Mouse (Mus musculus) forebrain, embryonic 10.5 days (tissue): ENCODE measurements around the gene Col9a1. TPM values are rescaled to one million over a fixed set of nuclear protein-coding genes. Genes with fewer than 3 reads are reported as not detected.

ENCODE experiments used
- DNase-seq: peaks from one replicate; pipeline ENCODE4 v3.0.0-alpha.2; 2017; ENCODE audit warnings: low spot score; ENCODE audit errors: extremely low spot score
- H3K27ac ChIP-seq: fragments of 300-500 bp; sonication (generic); 2 replicates; pipeline ENCODE4 v1.5.1; 2016; ENCODE audit warnings: mild to moderate bottlenecking
- H3K27me3 ChIP-seq: fragments of 300-500 bp; sonication (generic); 2 replicates; pipeline ENCODE4 v1.6.1; 2016; ENCODE audit warnings: mild to moderate bottlenecking; ENCODE audit not compliant: poor library complexity, severe bottlenecking
- H3K36me3 ChIP-seq: fragments of 300-500 bp; sonication (generic); replicated peaks from 2 replicates; pipeline ENCODE4 v1.6.1; 2016; ENCODE audit warnings: mild to moderate bottlenecking, moderate library complexity
- H3K4me1 ChIP-seq: fragments of 300-500 bp; sonication (generic); 2 replicates; pipeline ENCODE4 v1.6.1; 2016
- H3K4me3 ChIP-seq: fragments of 300-500 bp; sonication (generic); 2 replicates; pipeline ENCODE4 v1.5.1; 2016; ENCODE audit warnings: mild to moderate bottlenecking, moderate library complexity
- H3K9me3 ChIP-seq: fragments of 300-500 bp; sonication (generic); 2 replicates; pipeline ENCODE4 v1.6.1; 2016; ENCODE audit warnings: mild to moderate bottlenecking, moderate library complexity
- WGBS: fragments of 180-500 bp; shearing (Covaris S2); methylation state at CpG from one replicate; pipeline ENCODE4 v1.1.7; 2016; 5-methylcytosine and 5-hydroxymethylcytosine counted together
- polyA plus RNA-seq: library from polyadenylated mRNA; unstranded; fragments of >200 nt; fragmentation: Nextera tagmentation; extraction: Ambion mirVana; gene quantifications from 2 replicates; pipeline ENCODE4 v1.2.1, GENCODE M21; 2016

Col9a1 gene
- polyA plus RNA-seq, 1 experiment from 2014 or later = 20.3 TPM

- no peak for DNase-seq
- 88% methylated on average over 2 of the region's 2 CpGs for WGBS
- Histone ChIP-seq H3K4me1 (no peaks in the 10 kb centered on the region), H3K27ac (no peak overlapping the region), H3K36me3 (no peaks in the 10 kb centered on the region), H3K27me3 (no peaks in the 10 kb centered on the region), H3K9me3 (no peaks in the 10 kb centered on the region), H3K4me3 (no peak overlapping the region)
Observed at GRCm38 (mm10) chr1:24179856-24180255, 2.4 kb downstream of the Col9a1 start.

DNA sequence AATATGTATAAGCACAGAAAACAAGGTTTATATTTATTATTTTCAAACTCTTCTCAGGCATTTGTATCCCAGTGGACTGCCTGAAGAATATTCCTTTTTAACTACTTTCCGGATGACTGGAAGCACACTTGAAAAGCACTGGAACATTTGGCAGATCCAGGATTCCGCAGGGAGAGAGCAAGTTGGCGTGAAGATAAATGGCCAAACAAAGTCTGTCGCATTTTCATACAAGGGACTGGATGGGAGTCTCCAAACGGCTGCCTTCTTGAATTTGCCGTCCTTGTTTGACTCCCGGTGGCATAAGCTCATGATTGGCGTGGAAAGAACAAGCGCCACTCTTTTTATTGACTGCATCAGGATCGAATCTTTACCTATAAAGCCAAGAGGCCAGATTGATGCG is 7.6 kb downstream of the Col9a1 start:
- H3K9me3 ChIP-seq = no peaks in the 10 kb centered on the region
- no peak overlapping the region for H3K27ac ChIP-seq
- no peak for DNase-seq
- 93% methylated on average over 11 of the region's 11 CpGs for WGBS
- H3K36me3 ChIP-seq = no peaks in the 10 kb centered on the region
- H3K4me1 ChIP-seq = no peaks in the 10 kb centered on the region
- H3K4me3 ChIP-seq = no peak overlapping the region
- H3K27me3 ChIP-seq = no peaks in the 10 kb centered on the region

GRCm38 (mm10) chr1:24186964-24187363 is 9.6 kb downstream of the Col9a1 start:
- Histone ChIP-seq H3K27ac (no peak overlapping the region), H3K36me3 (no peaks in the 10 kb centered on the region)
- WGBS = 90% methylated on average over 11 of the region's 11 CpGs

DNA sequence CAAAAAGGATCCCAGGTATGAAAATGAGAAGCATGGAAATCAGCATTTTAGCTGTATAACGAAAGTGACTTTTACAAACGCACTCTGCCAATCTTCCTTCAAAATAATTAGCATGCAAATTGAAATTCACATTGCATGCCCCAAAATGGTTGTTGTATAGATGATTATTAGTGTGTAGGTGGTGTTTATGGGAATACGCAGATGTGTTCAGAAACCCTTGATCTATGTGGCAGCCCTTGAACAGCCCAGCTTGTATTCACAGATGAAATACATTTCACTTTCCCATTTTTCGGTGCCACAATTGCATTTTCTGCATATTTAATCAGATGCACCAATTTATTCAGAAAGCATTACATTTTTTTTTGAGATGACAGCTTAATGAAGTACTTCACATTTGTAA is 14.3 kb downstream of the Col9a1 start:
- no peak overlapping the region for H3K4me3 ChIP-seq
- no peak for DNase-seq
- no peak overlapping the region for H3K27ac ChIP-seq
- no peaks in the 10 kb centered on the region for H3K9me3 ChIP-seq
- WGBS = 92% methylated on average over 4 of the region's 4 CpGs
- H3K27me3 ChIP-seq = peaks cover 10% of the 10 kb centered on the region; the same call in 1 of the 2 replicates
- H3K36me3 ChIP-seq = no peaks in the 10 kb centered on the region
- peaks cover 27% of the 10 kb centered on the region for H3K4me1 ChIP-seq

More at GRCm38 (mm10) chr1:24186964-24187363, 9.6 kb downstream of the Col9a1 start:
- Histone ChIP-seq H3K9me3 (no peaks in the 10 kb centered on the region), H3K4me1 (no peaks in the 10 kb centered on the region), H3K4me3 (no peak overlapping the region), H3K27me3 (no peaks in the 10 kb centered on the region)
- DNase-seq = no peak

GRCm38 (mm10) chr1:24194111-24194510 is 16.7 kb downstream of the Col9a1 start:
- peaks cover 10% of the 10 kb centered on the region; the same call in 1 of the 2 replicates for H3K27me3 ChIP-seq
- H3K36me3 ChIP-seq = no peaks in the 10 kb centered on the region
- no peak overlapping the region for H3K27ac ChIP-seq
- no peak overlapping the region for H3K4me3 ChIP-seq
- DNase-seq = no peak
- WGBS = 80% methylated on average over 4 of the region's 4 CpGs
- H3K9me3 ChIP-seq = no peaks in the 10 kb centered on the region
- H3K4me1 ChIP-seq = peaks cover 39% of the 10 kb centered on the region

DNA sequence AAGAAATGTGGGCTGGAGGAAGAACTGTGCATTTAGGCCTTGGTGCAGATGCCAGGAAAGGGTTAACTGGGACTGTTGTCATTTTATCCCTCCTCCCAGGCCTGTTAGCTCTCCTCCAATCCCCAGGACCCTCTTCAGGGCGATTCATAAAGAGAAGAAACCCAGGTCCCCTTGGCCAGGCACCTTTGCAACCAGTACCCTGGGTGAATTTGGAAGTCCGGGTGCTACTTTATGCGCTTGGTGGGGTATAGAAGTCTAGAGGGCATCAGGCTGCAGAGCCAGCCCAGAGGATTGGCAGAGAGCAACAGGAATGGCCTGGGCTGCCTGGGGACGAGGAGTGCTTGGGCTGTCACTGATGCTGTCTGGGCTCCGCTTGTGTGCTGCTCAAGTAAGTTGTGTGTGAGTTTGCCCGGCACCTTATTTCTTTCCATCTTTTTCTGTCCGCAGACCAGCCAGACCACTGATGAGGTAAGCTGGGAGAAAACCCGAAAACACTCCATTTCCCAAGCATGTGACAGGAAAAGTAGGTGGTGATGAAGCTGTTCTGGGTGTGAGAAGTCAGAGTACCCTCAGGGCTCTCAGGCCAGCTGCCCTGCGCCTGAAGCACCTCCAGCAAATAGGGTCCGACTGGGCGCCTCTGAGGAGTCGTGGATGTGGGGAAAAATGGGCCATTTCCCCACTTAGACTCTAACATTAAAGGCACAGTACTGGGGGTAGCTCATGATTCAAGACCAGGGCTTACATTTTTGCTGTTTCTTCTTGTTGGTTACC is 17.8 kb downstream of the Col9a1 start:
- peaks cover 10% of the 10 kb centered on the region; the same call in 1 of the 2 replicates for H3K27me3 ChIP-seq
- H3K4me1 ChIP-seq = peaks cover 39% of the 10 kb centered on the region
- peak; percentile 18 for DNase-seq
- H3K9me3 ChIP-seq = no peaks in the 10 kb centered on the region
- H3K36me3 ChIP-seq = no peaks in the 10 kb centered on the region
- H3K4me3 ChIP-seq = peak overlapping the region; percentile 42
- WGBS = 23% methylated on average over 12 of the region's 12 CpGs
- H3K27ac ChIP-seq = peak overlapping the region; percentile 65; the same call in 1 of the 2 replicates

DNA sequence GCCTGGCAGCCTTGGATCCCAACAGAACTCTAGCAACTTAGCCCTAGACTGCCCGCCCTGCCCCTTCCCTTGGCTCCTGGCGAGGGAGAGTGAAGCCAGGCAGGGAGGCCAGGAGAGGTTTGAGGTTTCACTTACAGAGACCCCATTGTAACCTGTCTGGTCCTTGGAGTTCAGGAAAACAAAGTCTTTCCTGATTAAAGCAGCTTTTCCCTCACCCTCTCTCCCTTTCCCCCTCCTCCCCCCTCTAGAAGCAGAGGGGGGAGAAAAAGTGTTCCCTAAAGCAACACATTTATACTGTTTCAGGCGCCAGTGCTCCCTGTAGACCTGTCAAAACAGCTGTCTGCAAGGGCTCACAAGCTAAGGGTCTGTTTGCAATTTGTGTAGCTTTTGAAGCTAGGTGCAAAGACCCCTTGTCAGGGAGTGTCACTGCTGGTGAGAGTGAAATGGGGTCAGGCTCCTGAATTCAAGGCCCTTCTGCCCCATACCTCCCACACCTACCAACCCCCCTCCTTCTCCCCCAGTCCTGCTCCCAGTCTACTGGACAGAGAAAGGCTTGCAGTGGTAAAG is 18.6 kb downstream of the Col9a1 start:
- peak overlapping the region; percentile 42 for H3K4me3 ChIP-seq
- peaks cover 10% of the 10 kb centered on the region; the same call in 1 of the 2 replicates for H3K27me3 ChIP-seq
- WGBS = 19% methylated on average over 3 of the region's 3 CpGs
- peak; percentile 27 for DNase-seq
- no peaks in the 10 kb centered on the region for H3K36me3 ChIP-seq
- H3K9me3 ChIP-seq = no peaks in the 10 kb centered on the region
- peaks cover 39% of the 10 kb centered on the region for H3K4me1 ChIP-seq
- H3K27ac ChIP-seq = peak overlapping the region; percentile 65

GRCm38 (mm10) chr1:24211621-24212385 is 34.4 kb downstream of the Col9a1 start:
- Histone ChIP-seq H3K27ac (no peak overlapping the region), H3K27me3 (no peaks in the 10 kb centered on the region), H3K36me3 (peaks cover 9% of the 10 kb centered on the region), H3K4me3 (no peak overlapping the region), H3K4me1 (peaks cover 3% of the 10 kb centered on the region; the same call in 1 of the 2 replicates), H3K9me3 (peaks cover 7% of the 10 kb centered on the region)
- no peak for DNase-seq
- WGBS = 62% methylated on average over 9 of the region's 9 CpGs

DNA sequence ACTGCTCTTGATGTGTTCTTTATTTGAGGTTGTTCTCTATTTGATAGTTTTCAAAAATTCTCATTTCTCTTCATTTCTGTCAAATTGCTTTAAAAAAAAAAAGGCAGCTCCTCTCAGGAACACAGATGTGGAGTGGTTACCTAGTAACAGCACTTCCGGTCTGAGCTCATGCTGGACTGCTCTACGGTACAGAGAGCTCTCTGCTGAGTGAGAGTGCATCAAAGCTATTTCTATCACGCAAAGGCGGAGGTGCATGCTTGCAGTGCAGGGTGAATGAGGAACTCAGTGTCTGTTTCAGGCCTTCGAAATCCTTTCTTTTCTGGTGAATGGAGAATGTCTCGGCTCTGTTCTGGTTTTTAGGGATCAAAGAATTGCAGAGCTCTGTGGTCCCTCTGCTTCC is 41.6 kb downstream of the Col9a1 start:
- no peak for DNase-seq
- 62% methylated on average over 6 of the region's 6 CpGs for WGBS

DNA sequence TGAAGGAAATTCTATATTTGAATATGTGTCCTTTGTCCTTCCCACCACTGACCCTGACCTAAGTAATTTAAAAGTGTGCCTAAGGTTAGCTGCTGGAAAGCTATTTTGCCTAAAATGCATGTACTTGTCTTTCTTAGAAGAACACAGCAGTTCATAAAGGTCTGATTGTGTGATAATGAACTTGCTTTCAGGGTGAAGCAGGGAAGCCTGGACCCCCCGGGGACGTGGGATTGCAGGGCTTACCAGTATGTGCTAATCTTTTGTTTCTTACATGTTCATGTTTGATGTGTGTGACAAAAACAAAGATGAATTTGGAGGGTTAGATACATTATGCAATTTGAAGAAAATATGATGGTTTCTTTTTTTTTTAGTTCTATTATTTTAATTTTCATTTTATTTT is 44.8 kb downstream of the Col9a1 start:
- H3K27me3 ChIP-seq = no peaks in the 10 kb centered on the region
- H3K27ac ChIP-seq = no peak overlapping the region
- peaks cover 9% of the 10 kb centered on the region for H3K4me1 ChIP-seq
- no peaks in the 10 kb centered on the region for H3K36me3 ChIP-seq
- WGBS = 91% methylated on average over 2 of the region's 2 CpGs
- H3K9me3 ChIP-seq = no peaks in the 10 kb centered on the region
- DNase-seq = no peak
- no peak overlapping the region for H3K4me3 ChIP-seq

More for the DNA sequence above, 41.6 kb downstream of the Col9a1 start:
- no peaks in the 10 kb centered on the region for H3K9me3 ChIP-seq
- H3K4me3 ChIP-seq = no peak overlapping the region
- H3K36me3 ChIP-seq = no peaks in the 10 kb centered on the region
- no peak overlapping the region for H3K27ac ChIP-seq
- peaks cover 9% of the 10 kb centered on the region for H3K4me1 ChIP-seq
- H3K27me3 ChIP-seq = no peaks in the 10 kb centered on the region

DNA sequence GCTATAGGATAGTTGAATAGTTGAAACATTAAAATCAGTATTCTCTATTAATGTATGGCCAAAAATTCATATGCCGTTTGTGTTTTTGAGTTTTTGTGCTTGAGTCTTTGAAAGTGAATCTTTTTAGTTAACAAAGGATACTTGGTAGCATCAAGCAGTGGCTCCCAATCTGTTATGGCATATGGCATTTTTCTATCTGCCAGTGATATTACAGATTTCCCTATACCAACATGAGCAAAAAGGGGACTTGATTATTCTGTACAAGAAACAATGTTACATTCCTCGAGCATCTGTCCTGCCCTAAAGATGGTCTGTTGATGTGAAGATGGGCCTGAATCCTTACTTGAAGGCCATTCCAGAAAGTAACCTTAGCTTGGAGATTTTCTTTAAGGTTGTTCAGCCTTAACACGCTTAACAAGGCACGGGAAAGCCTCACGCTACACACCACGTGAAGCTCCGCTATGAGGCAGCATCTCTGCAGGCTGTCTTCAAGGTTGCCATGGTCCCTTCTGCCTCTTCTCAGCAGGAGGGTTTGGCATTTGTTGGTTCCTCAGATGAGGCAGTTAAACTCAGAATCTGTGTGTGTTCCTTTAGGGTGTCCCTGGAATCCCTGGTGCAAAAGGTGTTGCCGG is 45.7 kb downstream of the Col9a1 start:
- Histone ChIP-seq H3K27ac (no peak overlapping the region), H3K27me3 (no peaks in the 10 kb centered on the region), H3K4me3 (no peak overlapping the region), H3K9me3 (no peaks in the 10 kb centered on the region), H3K36me3 (no peaks in the 10 kb centered on the region), H3K4me1 (peaks cover 9% of the 10 kb centered on the region)
- no peak for DNase-seq
- WGBS = 88% methylated on average over 8 of the region's 8 CpGs

DNA sequence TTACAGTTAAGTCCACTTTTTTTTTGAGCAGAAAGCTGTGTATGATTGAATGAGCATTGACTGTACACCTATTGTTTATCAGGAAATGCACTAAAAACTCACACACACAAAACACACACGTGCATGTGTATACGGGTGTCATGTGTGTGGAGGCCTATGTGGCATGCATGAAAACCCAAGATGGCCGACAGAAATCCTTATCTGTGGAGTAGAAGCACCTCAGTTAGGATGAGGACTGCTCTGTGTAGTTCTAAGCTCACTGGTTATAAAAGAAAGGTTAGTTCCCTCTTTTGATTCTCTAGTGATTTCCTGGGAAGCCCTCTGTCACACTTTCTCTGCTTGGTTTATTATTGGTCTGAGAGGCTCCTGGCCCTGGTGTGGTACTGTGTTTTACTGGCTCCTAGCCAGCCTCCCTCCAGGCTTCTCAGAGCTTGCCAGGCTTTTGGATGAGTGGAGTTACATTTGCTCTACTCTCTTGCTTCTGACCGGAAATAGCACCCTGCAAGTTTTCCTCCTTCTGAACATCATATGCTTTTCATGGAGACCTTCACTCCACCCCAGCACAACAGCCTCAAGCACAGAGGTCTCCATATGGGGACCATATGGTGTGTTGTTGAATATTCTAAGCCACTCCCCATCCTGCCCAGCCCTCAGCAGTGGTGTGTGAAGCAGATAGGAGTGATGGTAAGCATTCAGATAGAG is 48.6 kb downstream of the Col9a1 start:
- Histone ChIP-seq H3K9me3 (no peaks in the 10 kb centered on the region), H3K4me3 (no peak overlapping the region), H3K27ac (no peak overlapping the region), H3K4me1 (peaks cover 11% of the 10 kb centered on the region), H3K36me3 (no peaks in the 10 kb centered on the region), H3K27me3 (peaks cover 14% of the 10 kb centered on the region; the same call in 1 of the 2 replicates)
- 80% methylated on average over 4 of the region's 4 CpGs for whole genome bisulfite sequencing
- DNase-seq = no peak
